In the genomic region with DNA sequence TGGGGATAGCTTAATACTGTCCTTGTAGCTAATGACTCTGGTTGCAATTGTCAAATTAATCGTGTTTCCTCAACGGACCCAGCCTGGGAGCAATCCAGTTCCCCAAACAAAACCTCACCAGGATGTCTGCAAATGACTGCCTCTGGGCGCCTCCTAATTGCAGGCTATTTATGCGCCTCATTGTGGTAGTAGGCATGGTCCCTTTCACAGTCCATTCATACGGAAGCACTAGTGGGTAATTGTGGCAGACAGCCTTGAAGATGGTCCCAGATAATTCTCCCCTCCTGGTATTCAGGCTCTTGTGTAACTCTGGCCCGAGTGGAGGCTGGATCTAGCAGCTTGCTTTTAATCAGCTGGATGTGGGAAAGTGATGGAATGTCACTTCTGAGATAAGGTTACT, we compare ENCODE assay signal across 17 mouse cellular contexts.
DNase-seq lines count a peak whose midpoint lies in the region; ATAC-seq and TF ChIP-seq lines count a peak whose summit lies in the region.
"Had no signal": no experiment of that assay in that cellular context is flagged by ENCODE, and none has a peak within 500 bp of the region (broad histone marks: within the 10 kb centered on the region; RNA-seq: fewer than 3 reads in every experiment).

No protein-coding gene starts in this region.

- no peaks in the 10 kb centered on the region for H3K9me3 ChIP-seq in neural tube, embryonic 11.5 days (ENCODE audit: control insufficient read depth, low read length)
- H3K9me3 ChIP-seq in forebrain, embryonic 15.5 days = no peaks in the 10 kb centered on the region
- H3K9me3 ChIP-seq in lung, postnatal 0 days (ENCODE audit: low read length) = no peaks in the 10 kb centered on the region
- H3K9me3 ChIP-seq: embryonic facial prominence, embryonic 13.5 days; G1E had no signal

- no peak overlapping the region for H3K9ac ChIP-seq in neural tube, embryonic 11.5 days (ENCODE audit: low read length)
- no peak overlapping the region for H3K9ac ChIP-seq in forebrain, embryonic 15.5 days (replicated peaks)
- H3K9ac ChIP-seq in lung, postnatal 0 days (replicated peaks; ENCODE audit: low read depth) = no peak overlapping the region
- H3K9ac ChIP-seq: embryonic facial prominence, embryonic 13.5 days had no signal

- 6% methylated on average over 6 of the region's 6 CpGs for WGBS in neural tube, embryonic 11.5 days
- 1% methylated on average over 6 of the region's 6 CpGs for WGBS in forebrain, embryonic 15.5 days
- 17% methylated on average over 6 of the region's 6 CpGs for WGBS in lung, postnatal 0 days

- no peak overlapping the region for H3K4me2 ChIP-seq in neural tube, embryonic 11.5 days (ENCODE audit: low read depth)
- H3K4me2 ChIP-seq in forebrain, embryonic 15.5 days (replicated peaks) = no peak overlapping the region
- H3K4me2 ChIP-seq in lung, postnatal 0 days (replicated peaks; ENCODE audit: low read depth, low read length) = no peak overlapping the region
- H3K4me2 ChIP-seq: embryonic facial prominence, embryonic 13.5 days had no signal

- H3K4me3 ChIP-seq in neural tube, embryonic 11.5 days (ENCODE audit: low read depth, low read length) = no peak overlapping the region
- no peak overlapping the region for H3K4me3 ChIP-seq in forebrain, embryonic 15.5 days
- H3K4me3 ChIP-seq in lung, postnatal 0 days (ENCODE audit: low read depth, low read length) = no peak overlapping the region
- H3K4me3 ChIP-seq: embryonic facial prominence, embryonic 13.5 days had no signal

- no peak overlapping the region for H3K27ac ChIP-seq in neural tube, embryonic 11.5 days (ENCODE audit: low read depth, low read length)
- no peak overlapping the region for H3K27ac ChIP-seq in forebrain, embryonic 15.5 days (replicated peaks)
- no peak overlapping the region for H3K27ac ChIP-seq in lung, postnatal 0 days (ENCODE audit: low read length)
- H3K27ac ChIP-seq: embryonic facial prominence, embryonic 13.5 days had no signal

- no peaks in the 10 kb centered on the region for H3K36me3 ChIP-seq in neural tube, embryonic 11.5 days (ENCODE audit: control insufficient read depth, insufficient read depth, low read length)
- no peaks in the 10 kb centered on the region for H3K36me3 ChIP-seq in forebrain, embryonic 15.5 days
- H3K36me3 ChIP-seq in lung, postnatal 0 days (ENCODE audit: insufficient read depth, low read length) = no peaks in the 10 kb centered on the region
- H3K36me3 ChIP-seq: embryonic facial prominence, embryonic 13.5 days; G1E had no signal

- no peak for TF ChIP-seq EP300 in lung, postnatal 0 days (IDR thresholded peaks at IDR 0.05)

- no peaks in the 10 kb centered on the region for H3K27me3 ChIP-seq in neural tube, embryonic 11.5 days (ENCODE audit: control insufficient read depth, insufficient read depth, low read length)
- H3K27me3 ChIP-seq in forebrain, embryonic 15.5 days = peaks cover 25% of the 10 kb centered on the region; the same call in 1 of the 2 replicates
- no peaks in the 10 kb centered on the region for H3K27me3 ChIP-seq in lung, postnatal 0 days (replicated peaks; ENCODE audit: insufficient read depth, low read length)

- DNase-seq in neural tube, embryonic 11.5 days (ENCODE audit: low spot score) = peak; percentile 13
- DNase-seq in neural tube, embryonic 10.5 days (ENCODE audit: extremely low spot score, low spot score) = no peak
- DNase-seq in embryo, embryonic 9.5 days (ENCODE audit: extremely low spot score) = peak; percentile 12
- no peak for DNase-seq in spleen, postnatal 10 days (ENCODE audit: low spot score in 2 of 2)
- DNase-seq in heart, adult 8-10 months (ENCODE audit: low spot score) = no peak
- no peak for DNase-seq in lung, postnatal 0 days (ENCODE audit: low spot score)
- DNase-seq: adrenal gland, adult 8-10 months; cerebellum, adult 9-11 months; gastrocnemius, postnatal 10 days; heart, postnatal 4 days; kidney, postnatal 10 days; lung, postnatal 36 days; thymus, postnatal 4 days had no signal

- no peak for TF ChIP-seq CTCF in lung, postnatal 0 days (IDR thresholded peaks at IDR 0.05)

- no peaks in the 10 kb centered on the region for H3K4me1 ChIP-seq in neural tube, embryonic 11.5 days (ENCODE audit: control insufficient read depth, insufficient read depth, low read length)
- peaks cover 8% of the 10 kb centered on the region for H3K4me1 ChIP-seq in forebrain, embryonic 15.5 days
- no peaks in the 10 kb centered on the region for H3K4me1 ChIP-seq in lung, postnatal 0 days (ENCODE audit: insufficient read depth, low read depth, low read length)
- H3K4me1 ChIP-seq: embryonic facial prominence, embryonic 13.5 days had no signal

- ATAC-seq in neural tube, embryonic 11.5 days (ENCODE audit: insufficient read depth, low FRiP score, low TSS enrichment) = no peak; the same call in 1 of the 2 replicates
- ATAC-seq in forebrain, embryonic 15.5 days (replicated peaks) = peak; percentile 73
- no peak for ATAC-seq in lung, postnatal 0 days
- ATAC-seq: intestine, postnatal 0 days had no signal

Comparison
In these comparisons a context has a peak if more than half of its experiments do, and no peak if none do; other contexts are left out.
1. DNase-seq: peak in neural tube, embryonic 11.5 days (single experiment) and embryo, embryonic 9.5 days (single experiment); none in neural tube, embryonic 10.5 days (single experiment), spleen, postnatal 10 days (0 of 2), heart, adult 8-10 months (single experiment) and lung, postnatal 0 days (single experiment).